Mouse (Mus musculus) lung, adult 2 months (tissue): ENCODE results near the gene Frmd8. TPM values are rescaled to one million over a fixed set of nuclear protein-coding genes. Genes with fewer than 3 reads are reported as not detected.

ENCODE experiments used
- DNase-seq: peaks from one replicate; pipeline ENCODE4 v3.0.0; 2022
- H3K4me1 ChIP-seq: fragments of 200-500 bp; 2 replicates; pipeline ENCODE4 v1.6.1; 2011; ENCODE audit warnings: low read length; ENCODE audit not compliant: control insufficient read depth, insufficient read depth
- H3K4me3 ChIP-seq: fragments of 200-500 bp; replicated peaks from 2 replicates; pipeline ENCODE3; 2011; ENCODE audit warnings: low read depth, mild to moderate bottlenecking, control low read depth, low read length; ENCODE audit errors: extremely low read depth
- CTCF ChIP-seq: fragments of 200-500 bp; IDR thresholded peaks from 2 replicates; pipeline ENCODE4 v1.5.1; 2011; ENCODE audit warnings: mild to moderate bottlenecking, low read length, control low read depth; ENCODE audit not compliant: insufficient read depth
- POLR2A ChIP-seq: fragments of 200-500 bp; IDR thresholded peaks from 2 replicates; pipeline ENCODE4 v1.6.1; 2011; ENCODE audit warnings: low read depth, mild to moderate bottlenecking, control low read depth, low read length, borderline replicate concordance; ENCODE audit errors: extremely low read depth
- WGBS: fragments of 180-500 bp; shearing (Covaris S2); methylation state at CpG from one replicate; pipeline ENCODE4 v1.1.7; 2018; 5-methylcytosine and 5-hydroxymethylcytosine counted together
- polyA plus RNA-seq: library from polyadenylated mRNA; depleted of rRNA; stranded (reverse); fragments of >200 nt; gene quantifications from 2 replicates; pipeline ENCODE4 v1.2.3, GENCODE M21; 2012

The Frmd8 gene
- polyA plus RNA-seq, 1 experiment: 37.8 TPM

DNA sequence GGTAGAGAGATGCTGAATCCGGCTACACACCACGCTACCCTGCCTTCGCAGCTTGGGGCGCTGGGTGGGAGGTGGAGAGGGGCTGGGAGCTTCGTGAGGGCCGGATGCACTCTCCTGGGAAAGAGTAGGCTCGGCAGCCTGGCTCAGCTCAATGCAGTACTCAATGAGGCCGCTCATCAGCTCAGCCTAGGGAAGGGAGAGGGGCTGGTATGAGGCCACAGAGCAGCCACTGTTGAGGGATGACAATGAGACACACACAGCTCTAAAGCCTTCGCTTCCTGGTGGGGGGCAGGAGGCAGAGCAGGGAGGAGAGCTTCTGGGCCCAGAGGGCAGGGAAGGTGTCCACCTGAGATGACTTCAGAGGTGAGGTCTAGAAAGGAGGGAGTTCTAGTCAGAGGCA is 18.5 kb downstream of the Frmd8 start:
- DNase-seq: no peak
- WGBS: 91% methylated on average over 9 of the region's 9 CpGs
- Histone ChIP-seq H3K4me3 (no peak overlapping the region), H3K4me1 (peaks cover 1% of the 10 kb centered on the region; the same call in 1 of the 2 replicates)
- TF ChIP-seq POLR2A: no peak
- no peak for TF ChIP-seq CTCF

DNA sequence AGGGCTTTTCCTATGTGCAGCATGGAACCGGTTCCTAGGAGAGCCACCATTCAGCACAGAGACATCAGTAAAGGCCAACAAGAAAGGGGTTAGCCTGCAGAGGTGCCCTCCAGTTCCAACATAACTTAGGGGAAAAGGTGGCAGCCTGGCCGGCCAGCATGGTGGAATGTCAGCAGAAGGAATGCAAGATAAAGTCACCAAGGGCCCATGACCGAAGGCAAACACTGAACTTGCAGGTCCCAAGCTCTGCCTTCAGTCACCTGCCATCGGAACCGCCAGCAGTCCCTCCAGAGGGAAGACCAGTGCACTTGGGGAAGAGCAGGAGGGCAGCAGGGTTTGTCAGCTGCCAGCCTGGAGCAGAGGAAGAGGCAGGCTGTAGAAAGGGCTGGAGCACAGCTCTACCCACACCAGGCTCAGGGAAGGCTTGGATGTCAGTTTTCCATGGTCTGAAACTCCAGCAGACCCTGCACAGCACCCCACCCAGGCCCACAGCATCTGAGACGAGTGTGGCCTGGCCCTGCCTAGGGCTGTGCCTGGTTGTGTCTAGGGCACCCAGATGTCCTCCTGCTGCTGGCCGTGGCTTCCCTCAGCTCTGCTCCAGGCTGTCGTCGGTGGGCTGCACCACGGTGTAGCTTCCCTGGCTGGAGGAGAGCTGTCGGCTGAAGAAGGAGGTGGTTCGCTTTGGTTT is 22.9 kb downstream of the Frmd8 start:
- DNase-seq: no peak
- Histone ChIP-seq H3K4me3 (no peak overlapping the region), H3K4me1 (peaks cover 28% of the 10 kb centered on the region)
- TF ChIP-seq POLR2A: no peak
- no peak for TF ChIP-seq CTCF
- WGBS: 73% methylated on average over 12 of the region's 12 CpGs

DNA sequence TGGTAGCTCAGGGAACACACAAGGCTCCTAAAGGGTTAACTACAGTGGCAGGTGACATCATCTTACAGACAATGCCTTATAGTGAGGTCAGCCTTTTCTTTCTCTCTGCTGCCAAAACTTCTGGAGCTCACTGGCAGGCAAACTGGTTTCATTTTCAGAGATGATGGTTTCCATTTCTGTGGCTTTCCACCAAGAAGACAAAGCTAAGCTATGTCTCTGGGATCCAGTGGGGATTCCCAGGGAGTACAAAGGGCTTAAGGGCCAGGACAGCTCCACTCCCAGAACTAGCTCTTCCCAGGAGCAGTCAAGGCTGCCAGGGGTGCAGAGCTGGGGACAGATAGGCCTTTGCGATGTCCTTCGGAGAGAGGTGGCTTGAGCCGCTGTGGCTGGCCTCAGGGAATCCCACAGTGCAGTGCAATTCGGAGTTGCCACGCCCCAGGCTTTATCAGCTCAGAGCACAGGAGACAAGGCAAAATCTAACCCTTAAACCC is 23.5 kb downstream of the Frmd8 start:
- Histone ChIP-seq H3K4me1 (peaks cover 29% of the 10 kb centered on the region), H3K4me3 (no peak overlapping the region)
- DNase-seq: no peak
- no peak for TF ChIP-seq POLR2A
- no peak for TF ChIP-seq CTCF
- WGBS: 41% methylated on average over 5 of the region's 5 CpGs

DNA sequence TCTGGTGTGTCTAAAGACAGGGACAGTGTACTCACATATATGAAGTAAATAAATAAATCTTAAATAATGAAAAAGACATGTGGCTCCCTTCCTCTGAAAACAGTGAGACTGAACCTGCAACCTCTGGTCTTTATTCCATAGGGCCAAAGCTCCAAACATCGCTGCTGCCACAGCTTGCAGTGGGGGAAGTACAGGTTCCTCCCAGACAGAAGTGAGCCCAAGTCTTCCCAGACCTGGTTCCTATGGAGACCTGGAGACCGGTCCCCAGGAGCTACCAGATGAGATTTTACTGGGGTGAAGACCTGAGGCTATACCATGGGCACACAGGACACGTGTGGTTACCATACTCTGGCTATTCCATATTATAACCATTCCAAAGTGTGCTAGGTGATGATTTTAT is 24.2 kb downstream of the Frmd8 start:
- Histone ChIP-seq H3K4me1 (peaks cover 29% of the 10 kb centered on the region), H3K4me3 (no peak overlapping the region)
- 81% methylated on average over 3 of the region's 3 CpGs for WGBS
- DNase-seq: no peak
- TF ChIP-seq POLR2A (no peak), CTCF (no peak)

DNA sequence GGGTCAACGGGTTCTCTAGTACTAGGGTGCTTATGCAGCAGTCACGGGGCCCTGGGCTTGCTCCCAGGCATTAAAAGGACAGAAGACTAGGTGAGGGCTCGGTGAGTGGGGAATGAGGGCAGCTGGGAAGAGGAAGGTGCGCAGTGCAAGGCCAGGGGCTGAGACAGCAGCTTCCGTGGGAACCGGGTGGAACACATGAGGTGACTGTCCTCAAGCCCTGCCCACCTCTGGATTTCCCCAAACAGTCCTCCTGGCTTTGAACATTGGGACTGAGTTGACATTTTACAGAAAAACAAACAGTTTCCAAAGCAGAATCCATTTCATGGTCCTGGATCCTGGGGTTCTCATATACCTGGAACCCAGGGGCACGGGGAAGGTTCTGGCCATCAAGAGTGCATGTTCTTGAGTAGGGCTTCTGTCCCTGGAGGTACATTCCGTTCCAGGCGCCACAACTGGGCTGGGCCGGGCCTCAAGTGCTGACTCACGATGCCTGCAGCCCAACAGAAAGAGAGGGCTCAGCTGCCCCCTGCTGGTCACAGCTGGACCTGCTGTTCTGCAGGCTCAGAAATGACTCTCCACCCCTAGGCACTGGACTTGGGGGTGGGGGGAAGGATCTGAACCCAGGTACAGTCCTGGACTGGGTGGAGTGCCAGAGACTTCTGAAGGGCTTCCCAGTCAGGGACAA is 25.1 kb downstream of the Frmd8 start:
- WGBS: 13% methylated on average over 11 of the region's 11 CpGs
- Histone ChIP-seq H3K4me1 (peaks cover 29% of the 10 kb centered on the region), H3K4me3 (no peak overlapping the region)
- TF ChIP-seq CTCF (peak; percentile 88), POLR2A (peak; percentile 49; the same call in 1 of the 2 replicates)
- DNase-seq: peak; percentile 96

DNA sequence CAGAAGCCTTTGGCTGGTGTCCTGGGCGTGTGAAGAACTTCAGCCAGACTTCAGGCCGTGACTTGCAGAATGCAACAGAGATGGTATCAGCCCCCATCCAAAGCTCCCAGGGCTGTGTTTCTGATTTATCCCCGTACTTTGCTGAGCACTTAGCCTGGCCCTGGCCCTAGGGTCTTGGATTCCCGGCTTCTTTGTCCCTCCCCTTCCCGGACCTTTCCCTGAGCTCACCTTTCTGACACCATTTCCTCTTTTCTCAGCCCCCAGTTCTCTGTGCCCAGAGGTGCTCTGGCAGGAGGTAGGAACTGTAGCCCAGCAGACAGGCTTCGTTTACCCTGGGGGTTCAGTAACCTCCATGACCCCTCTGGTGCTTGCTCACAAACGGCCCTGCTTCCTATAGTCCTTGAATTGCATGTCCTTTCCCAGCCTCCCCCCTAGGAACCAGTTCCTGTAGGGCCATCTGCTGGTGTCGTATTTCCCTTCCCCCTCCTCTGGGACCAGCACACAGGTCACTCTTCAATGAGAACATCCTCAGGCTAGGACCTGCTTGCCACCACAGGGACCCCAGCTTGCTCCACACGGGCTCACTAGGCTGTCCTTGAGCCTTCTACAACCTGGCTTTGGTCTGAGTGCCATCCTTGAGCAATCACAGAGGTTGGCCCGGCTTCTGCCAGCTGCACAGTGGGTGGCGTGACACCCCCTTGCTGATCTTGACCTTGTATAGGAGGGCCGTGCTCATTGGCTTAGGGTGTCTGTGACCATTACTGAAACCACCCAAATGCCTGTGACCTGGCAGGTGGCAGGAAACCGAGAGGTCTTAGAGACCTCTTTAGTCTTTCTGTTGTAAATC is 26.0 kb downstream of the Frmd8 start:
- Histone ChIP-seq H3K4me1 (peaks cover 29% of the 10 kb centered on the region), H3K4me3 (peak overlapping the region; percentile 41)
- no peak for DNase-seq
- 19% methylated on average over 13 of the region's 13 CpGs for WGBS
- TF ChIP-seq CTCF: no peak
- peak; percentile 77; the same call in 1 of the 2 replicates for TF ChIP-seq POLR2A

DNA sequence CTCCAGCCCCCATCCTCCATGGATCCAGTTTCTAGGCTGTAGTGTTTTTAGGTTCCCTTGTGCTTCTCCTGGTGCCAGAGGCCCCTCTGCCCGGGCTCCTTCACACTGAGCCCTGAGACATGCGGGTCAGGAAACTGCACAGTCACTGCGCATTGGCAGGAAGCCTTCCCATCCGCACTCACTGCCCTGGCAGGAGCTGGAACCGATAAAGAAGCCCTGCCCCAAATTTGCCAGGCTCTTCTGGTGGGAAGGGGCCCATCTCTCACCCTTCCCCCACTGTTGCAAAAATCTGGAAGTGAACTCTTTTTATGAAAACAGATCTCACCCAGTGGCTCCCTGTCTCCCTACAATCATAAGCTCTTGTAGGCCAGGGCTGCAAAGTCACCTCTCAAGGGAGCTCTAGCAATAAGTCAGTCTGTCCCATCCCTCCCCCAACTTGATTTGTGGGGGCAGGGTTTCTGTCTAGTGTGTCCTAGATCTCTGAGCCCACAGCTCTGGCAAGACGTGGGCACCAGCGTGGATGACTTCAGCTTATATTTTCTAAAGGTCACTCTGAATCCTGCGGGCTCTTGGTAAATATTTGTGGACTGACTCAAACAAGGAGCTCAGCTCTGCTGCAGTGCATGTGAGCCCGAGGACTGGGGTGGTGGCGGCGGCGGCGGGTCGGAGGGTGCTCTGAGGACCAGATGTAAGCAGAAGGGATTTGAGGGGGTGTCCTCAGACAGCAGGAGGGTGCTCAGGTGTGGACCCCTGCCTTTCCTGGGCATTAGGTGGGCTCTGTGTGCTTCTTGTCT is 26.8 kb downstream of the Frmd8 start:
- TF ChIP-seq POLR2A: peak; percentile 45; the same call in 1 of the 2 replicates
- no peak for TF ChIP-seq CTCF
- DNase-seq: peak; percentile 72
- Histone ChIP-seq H3K4me3 (peak overlapping the region; percentile 41), H3K4me1 (peaks cover 29% of the 10 kb centered on the region)
- WGBS: 10% methylated on average over 14 of the region's 14 CpGs

DNA sequence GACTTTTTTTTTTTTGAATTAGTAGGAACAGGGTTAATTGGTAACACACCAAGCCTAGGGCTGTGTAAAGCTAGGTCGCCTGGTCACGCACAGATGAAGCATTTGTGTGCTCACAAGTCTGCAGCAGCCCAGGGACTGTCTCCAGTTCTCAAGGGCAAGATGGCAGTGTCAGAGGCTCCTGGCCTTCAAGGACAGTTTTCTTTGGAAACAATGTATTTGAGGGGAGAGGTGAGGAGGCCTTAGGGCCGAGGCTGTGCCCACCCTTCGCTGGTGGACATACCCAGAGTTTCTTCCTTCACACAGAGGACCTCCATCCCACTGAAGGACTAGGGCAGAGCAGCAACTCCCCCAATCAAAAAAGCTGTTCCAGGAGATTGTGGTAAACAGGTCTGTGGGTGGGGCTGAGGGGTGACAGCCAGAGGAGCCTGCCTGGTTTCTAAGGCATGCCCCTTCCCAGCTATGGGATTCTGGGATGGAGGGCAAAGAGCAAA is 27.7 kb downstream of the Frmd8 start:
- H3K4me1 ChIP-seq: peaks cover 31% of the 10 kb centered on the region
- DNase-seq: peak; percentile 57
- peak overlapping the region; percentile 30 for H3K4me3 ChIP-seq
- WGBS: 34% methylated on average over 4 of the region's 4 CpGs
- TF ChIP-seq CTCF (no peak), POLR2A (0 out of 2 replicates have a peak, but pooled peaks have one; percentile 29)

DNA sequence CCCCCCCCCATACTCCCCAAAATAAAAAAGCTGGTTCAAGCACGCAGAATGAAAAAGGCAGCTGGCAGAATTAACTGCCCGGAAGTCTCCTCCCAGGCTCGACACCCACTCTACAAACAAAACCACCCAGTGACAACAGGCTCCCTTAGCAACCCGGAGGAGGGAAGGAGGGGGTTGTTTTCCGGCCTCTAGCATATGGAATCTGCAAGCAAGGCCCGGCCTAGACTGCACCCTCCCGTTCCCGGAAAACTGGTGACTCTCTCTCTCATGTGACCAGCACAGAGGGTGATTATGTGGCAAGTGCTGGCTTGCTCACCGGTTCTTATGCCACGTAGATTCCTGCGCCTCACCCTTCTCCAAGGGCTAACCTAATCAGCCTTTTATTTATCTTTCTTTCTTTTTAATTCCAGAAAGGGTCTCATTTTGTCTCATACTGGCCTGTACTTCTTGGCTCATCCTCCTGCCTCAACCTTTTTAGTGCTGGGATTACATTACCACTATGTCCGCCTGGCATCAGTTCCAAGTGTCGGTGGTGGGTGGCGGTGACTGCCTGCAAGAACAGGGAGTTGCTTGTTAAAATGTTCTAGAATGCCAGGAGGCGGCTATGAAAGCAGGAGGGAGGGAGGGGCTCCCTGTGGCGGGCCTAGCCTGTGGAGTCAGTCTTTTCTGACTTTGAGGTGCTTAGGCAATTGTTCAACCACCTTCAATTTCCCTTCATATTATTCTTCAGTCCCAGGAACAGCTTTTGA is 28.3 kb downstream of the Frmd8 start:
- Histone ChIP-seq H3K4me3 (peak overlapping the region; percentile 28), H3K4me1 (peaks cover 34% of the 10 kb centered on the region)
- peak; percentile 83 for DNase-seq
- TF ChIP-seq POLR2A (peak; percentile 84; the same call in 1 of the 2 replicates), CTCF (no peak)
- 2% methylated on average over 16 of the region's 16 CpGs for WGBS
